Mouse (Mus musculus) neural tube, embryonic 12.5 days (tissue): ENCODE data around the gene Gm10721. TPM values are rescaled to one million over a fixed set of nuclear protein-coding genes. Genes with fewer than 3 reads are reported as not detected.
"Not testable (repeated sequence)": the region's sequence is repeated elsewhere in the genome, so short reads cannot be mapped to it uniquely, and the experiment has no call there.

ENCODE experiments used
- ATAC-seq: fragments of 200-750 bp; cut with Nextera tagmentation; 2 replicates; pipeline ENCODE4 v1.8.0; 2017; ENCODE audit warnings: low read depth, mild to moderate bottlenecking, moderate TSS enrichment, moderate library complexity; ENCODE audit not compliant: low FRiP score
- H3K27ac ChIP-seq: fragments of 300-500 bp; sonication (generic); 2 replicates; pipeline ENCODE4 v1.5.1; 2016
- H3K27me3 ChIP-seq: fragments of 300-500 bp; sonication (generic); replicated peaks from 2 replicates; pipeline ENCODE4 v1.6.1; 2016; ENCODE audit warnings: mild to moderate bottlenecking
- H3K36me3 ChIP-seq: fragments of 300-500 bp; sonication (generic); 2 replicates; pipeline ENCODE4 v1.6.1; 2016; ENCODE audit warnings: mild to moderate bottlenecking
- H3K4me1 ChIP-seq: fragments of 300-500 bp; sonication (generic); 2 replicates; pipeline ENCODE4 v1.6.1; 2016
- H3K4me2 ChIP-seq: fragments of 300-500 bp; sonication (generic); replicated peaks from 2 replicates; pipeline ENCODE4 v1.6.1; 2016; ENCODE audit warnings: mild to moderate bottlenecking
- H3K4me3 ChIP-seq: fragments of 300-500 bp; sonication (generic); 2 replicates; pipeline ENCODE4 v1.5.1; 2016
- H3K9ac ChIP-seq: fragments of 300-500 bp; sonication (generic); 2 replicates; pipeline ENCODE4 v1.6.1; 2016; ENCODE audit warnings: mild to moderate bottlenecking
- H3K9me3 ChIP-seq: fragments of 300-500 bp; sonication (generic); 2 replicates; pipeline ENCODE4 v1.6.1; 2016; ENCODE audit warnings: mild to moderate bottlenecking
- WGBS: fragments of 180-500 bp; shearing (Covaris S2); methylation state at CpG from one replicate; pipeline ENCODE4 v1.1.7; 2016; 5-methylcytosine and 5-hydroxymethylcytosine counted together
- polyA plus RNA-seq: library from polyadenylated mRNA; unstranded; fragments of >200 nt; fragmentation: Nextera tagmentation; extraction: Ambion mirVana; gene quantifications from 2 replicates; pipeline ENCODE4 v1.2.1, GENCODE M21; 2016

The Gm10721 gene
- polyA plus RNA-seq, 1 experiment from 2014 or later = not detected

- 50% methylated on average over 1 of the region's 9 CpGs for WGBS
- not testable (repeated sequence) for H3K9me3 ChIP-seq, H3K9ac ChIP-seq, H3K4me1 ChIP-seq, H3K4me3 ChIP-seq, H3K36me3 ChIP-seq, H3K27ac ChIP-seq, H3K27me3 ChIP-seq, H3K4me2 ChIP-seq, ATAC-seq
These were observed 4.2 kb downstream of the Gm10721 start, which contains the start of gene Gm10719 for GRCm38 (mm10) chr9:3017108-3017507. Gene Gm10719 (plus strand): TSS chr9:3017408.

- 65% methylated on average over 9 of the region's 9 CpGs for WGBS
- not testable (repeated sequence) for ATAC-seq, H3K27me3 ChIP-seq, H3K9me3 ChIP-seq, H3K36me3 ChIP-seq, H3K27ac ChIP-seq, H3K4me2 ChIP-seq, H3K4me3 ChIP-seq, H3K4me1 ChIP-seq, H3K9ac ChIP-seq
These were observed 6.0 kb downstream of the Gm10721 start for GRCm38 (mm10) chr9:3018944-3019343.

GRCm38 (mm10) chr9:3019835-3020727 lies 7.1 kb downstream of the Gm10721 start:
- not testable (repeated sequence) for H3K9ac ChIP-seq, H3K36me3 ChIP-seq, H3K4me3 ChIP-seq, H3K4me1 ChIP-seq, H3K27ac ChIP-seq, H3K9me3 ChIP-seq, H3K4me2 ChIP-seq, H3K27me3 ChIP-seq
- 76% methylated on average over 17 of the region's 19 CpGs for WGBS
- peak; percentile 65 for ATAC-seq

- ATAC-seq, H3K4me3 ChIP-seq, H3K9me3 ChIP-seq, H3K36me3 ChIP-seq, H3K9ac ChIP-seq, H3K4me2 ChIP-seq, H3K27me3 ChIP-seq, H3K27ac ChIP-seq, H3K4me1 ChIP-seq: not testable (repeated sequence)
- 73% methylated on average over 11 of the region's 13 CpGs for WGBS
These were observed 9.5 kb downstream of the Gm10721 start for GRCm38 (mm10) chr9:3022316-3023008.

GRCm38 (mm10) chr9:3023312-3023984 lies 10.5 kb downstream of the Gm10721 start, which contains the start of gene Gm10718:
Gene Gm10718 (plus strand): TSS chr9:3023547.
- not testable (repeated sequence) for H3K4me1 ChIP-seq, H3K27me3 ChIP-seq, H3K4me3 ChIP-seq, H3K36me3 ChIP-seq, H3K27ac ChIP-seq, H3K9me3 ChIP-seq, H3K4me2 ChIP-seq, ATAC-seq, H3K9ac ChIP-seq
- WGBS = 76% methylated on average over 12 of the region's 13 CpGs

GRCm38 (mm10) chr9:3023985-3024648 lies 11.2 kb downstream of the Gm10721 start:
- ATAC-seq, H3K9me3 ChIP-seq, H3K4me3 ChIP-seq, H3K27ac ChIP-seq, H3K36me3 ChIP-seq, H3K4me2 ChIP-seq, H3K9ac ChIP-seq, H3K27me3 ChIP-seq, H3K4me1 ChIP-seq: not testable (repeated sequence)
- WGBS = 74% methylated on average over 16 of the region's 16 CpGs

GRCm38 (mm10) chr9:3024912-3025467 lies 12.1 kb downstream of the Gm10721 start, which contains the start of gene Gm10717:
Gene Gm10717 (plus strand): TSS chr9:3025417.
- not testable (repeated sequence) for H3K9ac ChIP-seq, H3K27me3 ChIP-seq, H3K4me3 ChIP-seq, H3K36me3 ChIP-seq, ATAC-seq, H3K9me3 ChIP-seq, H3K4me2 ChIP-seq, H3K4me1 ChIP-seq, H3K27ac ChIP-seq
- WGBS = 70% methylated on average over 12 of the region's 12 CpGs

GRCm38 (mm10) chr9:3025653-3026052 lies 12.7 kb downstream of the Gm10721 start:
- not testable (repeated sequence) for H3K4me1 ChIP-seq, H3K9ac ChIP-seq, ATAC-seq, H3K27ac ChIP-seq, H3K9me3 ChIP-seq, H3K36me3 ChIP-seq, H3K27me3 ChIP-seq, H3K4me2 ChIP-seq, H3K4me3 ChIP-seq
- 75% methylated on average over 5 of the region's 6 CpGs for WGBS

- H3K4me2 ChIP-seq, H3K9ac ChIP-seq, H3K36me3 ChIP-seq, H3K27me3 ChIP-seq, H3K27ac ChIP-seq, H3K4me1 ChIP-seq, H3K9me3 ChIP-seq, H3K4me3 ChIP-seq, ATAC-seq: not testable (repeated sequence)
- WGBS = 76% methylated on average over 5 of the region's 5 CpGs
These were observed 13.2 kb downstream of the Gm10721 start for GRCm38 (mm10) chr9:3026136-3026535.

GRCm38 (mm10) chr9:3026741-3027140 lies 13.8 kb downstream of the Gm10721 start:
- H3K36me3 ChIP-seq, H3K27me3 ChIP-seq, H3K4me3 ChIP-seq, H3K4me2 ChIP-seq, H3K9me3 ChIP-seq, H3K4me1 ChIP-seq, H3K27ac ChIP-seq, ATAC-seq, H3K9ac ChIP-seq: not testable (repeated sequence)
- 64% methylated on average over 9 of the region's 9 CpGs for WGBS

GRCm38 (mm10) chr9:3027200-3027599 lies 14.3 kb downstream of the Gm10721 start:
- H3K9me3 ChIP-seq, H3K4me3 ChIP-seq, H3K4me2 ChIP-seq, H3K4me1 ChIP-seq, H3K36me3 ChIP-seq, H3K27me3 ChIP-seq, ATAC-seq, H3K27ac ChIP-seq, H3K9ac ChIP-seq: not testable (repeated sequence)
- WGBS = 71% methylated on average over 9 of the region's 9 CpGs
